Mouse (Mus musculus): ENCODE results near the gene Tsku.

Tsku gene

GRCm38 (mm10) chr7:98328311-98328710, 32.8 kb downstream of the Tsku start:
- ATAC-seq (ENCODE audit: low TSS enrichment), result no peak

- no peak for ATAC-seq (ENCODE audit: low TSS enrichment)
These were observed 35.1 kb downstream of the Tsku start for GRCm38 (mm10) chr7:98326051-98326450.

- no peak for ATAC-seq (ENCODE audit: low TSS enrichment)
These were observed 36.9 kb downstream of the Tsku start for GRCm38 (mm10) chr7:98324228-98324627.

- ATAC-seq (ENCODE audit: low TSS enrichment), result no peak
These were observed 37.7 kb downstream of the Tsku start for GRCm38 (mm10) chr7:98323288-98324019.

- no peak for ATAC-seq (ENCODE audit: low TSS enrichment)
These were observed 38.7 kb downstream of the Tsku start for GRCm38 (mm10) chr7:98322415-98322814.

GRCm38 (mm10) chr7:98321083-98321482, 40.0 kb downstream of the Tsku start, which contains the start of gene Acer3:
Gene Acer3, minus strand, starts transcription at chr7:98321208.
- no peak for ATAC-seq (ENCODE audit: low TSS enrichment)

- ATAC-seq (ENCODE audit: low TSS enrichment), result no peak
These were observed 41.0 kb downstream of the Tsku start for GRCm38 (mm10) chr7:98320006-98320556.

GRCm38 (mm10) chr7:98316568-98316967, 44.6 kb downstream of the Tsku start:
- ATAC-seq (ENCODE audit: low TSS enrichment), result no peak

- no peak for ATAC-seq (ENCODE audit: low TSS enrichment)
These were observed 46.0 kb downstream of the Tsku start for GRCm38 (mm10) chr7:98315087-98315486.

- no peak for ATAC-seq (ENCODE audit: low TSS enrichment)
These were observed 48.8 kb downstream of the Tsku start for GRCm38 (mm10) chr7:98312185-98312920.

GRCm38 (mm10) chr7:98310266-98310665, 50.9 kb downstream of the Tsku start:
- no peak for ATAC-seq (ENCODE audit: low TSS enrichment)

- peak; percentile 98 for ATAC-seq (ENCODE audit: low TSS enrichment)
These were observed 51.7 kb downstream of the Tsku start for GRCm38 (mm10) chr7:98309219-98310030.

GRCm38 (mm10) chr7:98308607-98309218, 52.4 kb downstream of the Tsku start:
- peak; percentile 68 for ATAC-seq (ENCODE audit: low TSS enrichment)

GRCm38 (mm10) chr7:98307921-98308606, 53.1 kb downstream of the Tsku start:
- no peak for ATAC-seq (ENCODE audit: low TSS enrichment)

GRCm38 (mm10) chr7:98307411-98307810, 53.7 kb downstream of the Tsku start:
- no peak for ATAC-seq (ENCODE audit: low TSS enrichment)

Data from frontal cortex, adult (tissue).